Mouse (Mus musculus): ENCODE measurements around the gene Gm45261.

The Gm45261 gene

DNA sequence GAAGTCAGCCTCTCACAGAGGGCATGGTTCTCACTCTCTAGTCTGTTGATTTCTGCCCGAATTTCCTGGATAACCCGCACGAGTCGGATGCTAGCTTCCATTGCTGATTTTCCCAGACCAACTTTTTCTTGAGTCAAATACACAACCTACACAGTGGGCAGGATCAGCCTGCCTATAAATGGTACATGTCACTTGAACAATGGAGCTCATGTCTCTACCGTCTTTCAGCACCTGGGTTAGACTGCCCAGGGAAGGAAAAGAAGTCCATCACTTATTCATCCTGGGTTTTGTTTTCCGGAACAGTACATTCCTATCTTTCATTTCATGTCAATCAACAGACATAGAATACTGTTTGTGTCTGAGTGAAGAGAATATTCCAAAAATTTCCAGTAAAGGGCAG, at the start of gene Gm45261:
Gene Gm45261, minus strand, starts transcription at position 101 of the 400 bp plus-strand sequence.
- DNase-seq, result no peak

GRCm38 (mm10) chr1:80504757-80505156, 43.5 kb upstream of the Gm45261 start:
- no peak for DNase-seq

DNA sequence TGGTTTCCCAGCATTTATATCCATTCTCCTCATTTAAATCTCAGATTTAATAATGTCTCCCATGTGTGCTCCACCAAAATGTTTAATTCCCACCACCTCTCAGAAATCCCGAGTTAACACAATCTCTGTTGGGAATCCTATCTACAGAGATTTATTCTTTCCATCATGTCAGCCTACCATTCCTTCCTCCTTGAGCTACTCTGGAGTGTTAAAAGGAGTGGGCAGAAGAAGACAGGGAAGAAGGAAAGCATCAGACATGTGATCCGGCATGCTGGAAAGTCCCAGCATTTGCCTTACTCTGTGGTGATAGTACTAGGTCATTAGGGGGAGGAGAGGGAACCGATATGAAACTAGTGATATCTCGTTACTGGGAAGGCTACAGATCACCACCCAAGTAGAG, 42.8 kb upstream of the Gm45261 start:
- no peak for DNase-seq

- DNase-seq, result no peak
Observed at GRCm38 (mm10) chr1:80502456-80503165, 41.4 kb upstream of the Gm45261 start.

- no peak for DNase-seq
Observed at GRCm38 (mm10) chr1:80499264-80499663, 38.0 kb upstream of the Gm45261 start.

DNA sequence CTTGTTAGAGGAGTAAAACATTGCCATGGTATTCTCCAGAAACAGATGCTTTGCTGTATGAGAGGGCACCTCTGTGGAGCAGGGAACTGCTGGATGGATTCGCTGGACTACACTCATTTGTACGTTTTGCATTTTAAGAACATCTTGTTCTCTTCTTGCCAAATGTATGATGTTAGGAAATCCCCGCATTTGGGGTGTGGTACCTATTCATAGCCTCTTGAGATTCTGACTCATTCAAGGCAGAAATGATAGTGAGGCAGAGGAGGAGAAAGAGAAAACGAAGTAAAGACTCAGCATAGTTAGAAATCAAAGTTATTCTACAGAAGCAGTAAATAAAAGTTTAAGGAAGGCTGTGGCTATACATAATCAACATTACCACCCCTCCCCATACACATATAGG, 35.1 kb upstream of the Gm45261 start:
- DNase-seq, result no peak

DNA sequence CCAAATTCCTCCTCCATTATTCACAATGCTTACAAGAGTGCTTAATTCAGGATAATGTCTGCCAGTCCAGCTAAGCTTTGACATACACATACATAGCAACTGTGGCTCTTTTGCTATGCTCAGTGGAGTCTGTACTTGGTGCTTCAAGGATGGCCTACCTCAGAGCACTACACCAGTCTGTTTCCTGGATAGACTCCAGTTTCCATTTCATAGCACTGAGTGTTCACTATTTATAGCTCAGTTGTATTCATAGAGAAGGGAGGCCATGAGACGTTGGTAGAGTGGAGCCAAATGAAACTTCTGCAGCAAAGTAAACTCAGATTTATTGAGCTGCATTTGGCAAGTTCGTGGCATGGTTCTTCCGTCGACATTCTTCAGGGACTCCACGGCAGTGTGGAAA, 22.2 kb upstream of the Gm45261 start:
- no peak for DNase-seq

- no peak for DNase-seq
Observed at GRCm38 (mm10) chr1:80474942-80475341, 13.7 kb upstream of the Gm45261 start.

- no peak for DNase-seq
Observed at GRCm38 (mm10) chr1:80472395-80472794, 11.1 kb upstream of the Gm45261 start.

DNA sequence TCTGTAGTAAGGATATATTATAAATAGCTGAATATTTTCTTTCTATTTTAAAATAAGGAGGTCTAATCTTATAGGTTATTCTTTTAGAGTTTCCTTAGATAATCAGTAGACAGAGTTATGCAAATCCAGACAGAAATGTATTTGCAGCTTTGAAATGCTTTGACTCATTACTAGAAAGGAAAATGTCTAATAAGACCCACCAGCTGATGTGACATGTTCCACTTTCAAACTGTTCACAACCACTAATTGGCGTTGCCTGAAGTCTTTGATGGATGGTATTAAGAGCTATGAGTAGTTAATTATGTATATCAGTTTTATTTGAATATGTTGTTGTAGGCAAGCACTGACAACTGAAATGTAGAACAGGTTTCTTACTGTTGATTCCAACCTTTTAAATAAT, 1.3 kb downstream of the Gm45261 start:
- no peak for DNase-seq

DNA sequence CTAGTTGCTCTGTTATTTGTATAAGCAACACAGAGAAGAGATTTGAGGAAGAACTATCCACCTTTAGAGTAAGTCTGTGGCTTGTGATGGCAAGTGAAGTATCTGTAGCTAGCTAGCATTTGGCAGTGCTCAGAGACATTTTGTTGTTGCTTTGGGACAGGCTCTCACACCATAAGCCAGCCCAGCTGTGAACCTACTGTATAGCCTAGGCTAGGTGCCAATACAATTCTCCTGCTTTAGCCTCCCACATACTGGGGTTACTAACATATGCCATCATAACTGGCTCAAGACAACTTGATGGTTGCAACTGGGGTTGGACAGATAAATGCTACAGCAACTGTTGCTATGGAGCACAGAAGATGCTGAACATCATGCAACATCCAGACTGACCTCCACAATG, 1.8 kb downstream of the Gm45261 start:
- no peak for DNase-seq

GRCm38 (mm10) chr1:80453971-80454370, 7.3 kb downstream of the Gm45261 start:
- no peak for DNase-seq

GRCm38 (mm10) chr1:80451914-80452549, 9.2 kb downstream of the Gm45261 start:
- no peak for DNase-seq

DNA sequence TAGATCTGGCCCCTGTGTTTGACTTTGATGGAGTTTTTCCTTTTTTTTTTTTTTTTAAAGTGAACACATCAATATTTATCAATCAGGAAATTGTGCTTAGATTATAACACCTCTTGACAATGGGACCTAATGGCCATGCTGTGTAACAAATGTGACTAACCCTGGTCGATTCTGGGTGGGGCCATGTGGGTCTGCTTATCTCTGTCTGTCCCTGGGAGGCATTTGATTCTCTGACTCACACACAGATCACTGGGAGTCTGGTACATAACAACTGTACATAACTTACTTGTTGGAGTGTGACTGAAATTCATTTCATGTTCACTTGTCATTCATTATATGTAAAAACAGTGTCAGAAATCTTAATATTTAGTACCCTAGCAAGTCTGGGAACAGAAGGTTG, 13.7 kb downstream of the Gm45261 start:
- no peak for DNase-seq

DNA sequence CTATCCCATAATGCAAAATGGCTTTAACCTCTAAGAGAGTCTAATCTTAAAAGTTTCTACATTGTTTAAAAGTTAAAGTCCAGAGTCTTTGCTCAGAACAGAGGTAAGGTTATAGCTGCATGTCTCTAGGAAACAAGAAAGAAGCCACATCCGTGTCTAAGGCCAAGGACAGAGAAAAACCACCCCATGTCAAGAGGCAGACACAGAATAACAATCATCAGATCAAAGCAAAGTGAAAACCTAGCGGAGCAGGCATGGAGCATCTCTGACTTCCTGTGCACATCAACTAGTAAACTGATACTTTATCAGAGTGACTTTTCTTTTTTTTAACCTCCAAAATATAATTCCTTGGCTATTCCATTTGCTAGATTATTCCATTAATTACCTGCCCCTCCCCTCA, 20.3 kb downstream of the Gm45261 start:
- DNase-seq, result no peak

- DNase-seq, result peak; percentile 6 to 14
Observed at GRCm38 (mm10) chr1:80438506-80438905, 22.7 kb downstream of the Gm45261 start.

DNA sequence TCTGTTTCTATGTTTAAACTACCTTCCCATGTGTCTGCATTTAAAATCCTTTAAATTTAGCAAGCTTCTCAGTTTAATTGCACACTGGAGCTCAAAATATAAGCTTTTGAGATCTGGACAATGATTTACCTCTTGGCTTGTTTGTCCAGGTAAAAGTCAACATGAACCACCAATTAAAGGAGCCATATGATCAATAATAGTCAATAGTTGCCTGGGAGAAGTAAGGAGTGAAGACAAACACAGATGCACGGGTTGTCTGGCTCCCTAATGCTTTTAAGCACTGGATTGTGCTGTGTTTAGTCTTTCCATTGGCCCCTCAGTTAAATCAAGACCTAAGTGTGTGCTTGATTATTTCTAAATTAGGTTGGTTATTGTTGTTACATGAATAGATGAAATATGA, 33.3 kb downstream of the Gm45261 start:
- DNase-seq, result no peak

- no peak for DNase-seq
Observed at GRCm38 (mm10) chr1:80427425-80427824, 33.8 kb downstream of the Gm45261 start.

GRCm38 (mm10) chr1:80424666-80425065, 36.6 kb downstream of the Gm45261 start:
- no peak for DNase-seq

- no peak for DNase-seq
Observed at GRCm38 (mm10) chr1:80418321-80419045, 42.8 kb downstream of the Gm45261 start.

DNA sequence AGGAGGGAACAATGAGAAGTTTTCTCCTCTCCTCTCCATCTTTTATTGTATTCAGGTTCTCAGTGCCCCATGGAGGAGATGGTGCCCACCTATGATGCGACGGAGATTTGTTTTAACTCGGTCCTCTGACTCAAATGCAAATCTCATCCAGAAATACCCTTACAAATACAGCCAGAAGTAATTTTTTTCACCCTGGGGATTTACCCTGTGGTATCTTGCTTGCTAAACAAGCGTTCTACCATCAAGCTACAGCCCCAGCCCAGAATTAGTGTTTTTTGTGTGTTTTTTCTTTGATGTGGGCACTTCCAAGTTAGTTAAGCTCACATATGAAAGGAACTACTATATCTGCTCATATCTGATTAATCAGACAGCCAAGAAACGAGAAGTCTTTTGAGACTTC, 44.9 kb downstream of the Gm45261 start:
- DNase-seq, result no peak

GRCm38 (mm10) chr1:80412521-80412920, 48.7 kb downstream of the Gm45261 start:
- DNase-seq, result no peak

DNA sequence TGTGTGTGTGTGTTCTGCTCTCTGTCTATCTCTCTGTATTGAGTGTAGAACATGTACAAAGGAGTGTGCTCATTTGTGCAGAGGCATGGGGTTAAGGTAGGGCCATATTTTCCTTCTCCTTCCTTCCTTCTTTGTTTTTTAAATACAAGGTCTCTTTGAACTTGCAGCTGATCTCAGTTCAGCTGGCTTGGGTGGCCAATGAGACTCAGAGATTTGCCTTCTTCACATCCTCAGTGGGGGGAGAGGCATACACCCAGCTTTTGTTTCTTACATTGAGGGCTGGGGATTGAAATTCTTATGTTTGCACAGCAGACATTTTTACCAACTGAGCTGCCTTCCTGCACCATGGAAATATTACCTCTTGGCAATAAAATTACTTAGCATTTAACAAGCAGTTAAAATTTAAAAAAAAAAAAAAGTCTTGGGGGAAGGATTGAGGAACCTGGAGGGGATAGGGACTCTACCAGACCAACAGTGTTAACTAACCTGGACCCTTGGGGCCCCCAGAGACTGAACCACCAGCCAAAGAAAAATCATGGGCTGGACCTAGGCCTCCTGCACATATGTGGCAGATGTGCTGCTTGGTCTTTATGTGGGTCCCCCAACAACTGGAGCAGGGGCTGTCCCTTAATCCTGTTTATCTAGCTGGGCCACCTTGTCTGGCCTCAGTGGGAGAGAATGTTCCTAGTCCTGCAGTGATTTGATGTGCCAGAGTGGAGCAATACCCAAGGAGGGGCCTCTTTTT, 50.8 kb downstream of the Gm45261 start:
- DNase-seq, result no peak

All from kidney, adult 8-10 months (tissue).